Mouse (Mus musculus): ENCODE data around the gene Gm43720. TPM values are rescaled to one million over a fixed set of nuclear protein-coding genes. Genes with fewer than 3 reads are reported as not detected.
A peak's percentile ranks its signal among the peaks of the same experiment; 100 is the strongest.

Gene Gm43720
- polyA plus RNA-seq, 1 experiment from 2014 or later: 0.17 TPM

DNA sequence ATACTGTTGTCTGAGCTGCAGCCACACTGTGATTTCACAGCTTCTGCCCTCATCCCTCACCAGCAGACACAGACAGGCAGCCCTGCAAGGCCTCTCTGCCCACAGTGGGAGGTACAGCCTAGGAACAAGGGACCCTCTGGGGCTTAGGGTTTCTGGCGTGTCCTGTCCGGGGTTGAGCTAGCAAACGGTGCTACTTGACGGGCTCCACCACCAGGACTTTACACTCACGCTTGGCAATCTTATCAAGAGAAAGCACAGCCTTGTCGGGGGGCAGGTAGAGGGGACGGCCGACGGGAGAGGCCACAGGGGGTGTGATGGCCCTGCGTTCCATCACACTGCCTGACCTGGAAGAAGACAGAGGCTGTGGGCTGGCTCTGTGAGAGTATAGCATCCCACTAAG, 19.7 kb downstream of the Gm43720 start:
- no peak for ATAC-seq (ENCODE audit: insufficient read depth, low FRiP score, low read depth)
- no peak overlapping the region for H3K27ac ChIP-seq
- no peak overlapping the region for H3K4me3 ChIP-seq (replicated peaks)
- H3K9me3 ChIP-seq: no peaks in the 10 kb centered on the region
- H3K4me2 ChIP-seq: no peak overlapping the region
- no peak overlapping the region for H3K9ac ChIP-seq
- H3K27me3 ChIP-seq (replicated peaks): no peaks in the 10 kb centered on the region
- H3K4me1 ChIP-seq: peaks cover 27% of the 10 kb centered on the region
- H3K36me3 ChIP-seq: peaks cover 21% of the 10 kb centered on the region; the same call in 1 of the 2 replicates
- WGBS: 72% methylated on average over 10 of the region's 10 CpGs

DNA sequence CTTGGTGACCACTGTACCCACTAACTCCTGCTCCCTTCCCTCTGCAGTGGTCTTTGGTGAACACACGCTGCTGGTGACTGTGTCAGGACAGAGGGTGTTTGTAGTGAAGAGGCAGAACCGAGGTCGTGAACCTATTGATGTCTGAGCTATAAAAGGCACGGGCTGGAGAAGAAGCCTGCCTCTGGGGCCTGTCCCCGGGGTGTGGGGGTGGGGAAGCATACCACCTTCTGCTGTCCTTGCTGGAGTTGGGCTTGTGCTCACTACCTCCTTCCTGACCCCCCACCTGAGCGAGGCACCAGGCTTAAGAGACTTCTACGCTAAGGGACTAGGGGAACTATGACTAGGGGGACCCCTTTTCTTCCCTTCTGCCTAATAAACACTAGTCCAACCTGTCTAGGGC, 20.8 kb downstream of the Gm43720 start:
- 70% methylated on average over 7 of the region's 7 CpGs for WGBS
- Histone ChIP-seq H3K36me3 (peaks cover 21% of the 10 kb centered on the region; the same call in 1 of the 2 replicates), H3K9me3 (no peaks in the 10 kb centered on the region), H3K4me2 (no peak overlapping the region), H3K4me1 (peaks cover 28% of the 10 kb centered on the region), H3K9ac (no peak overlapping the region), H3K4me3 (replicated peaks) (no peak overlapping the region), H3K27me3 (replicated peaks) (no peaks in the 10 kb centered on the region), H3K27ac (no peak overlapping the region)
- ATAC-seq (ENCODE audit: insufficient read depth, low FRiP score, low read depth): no peak

DNA sequence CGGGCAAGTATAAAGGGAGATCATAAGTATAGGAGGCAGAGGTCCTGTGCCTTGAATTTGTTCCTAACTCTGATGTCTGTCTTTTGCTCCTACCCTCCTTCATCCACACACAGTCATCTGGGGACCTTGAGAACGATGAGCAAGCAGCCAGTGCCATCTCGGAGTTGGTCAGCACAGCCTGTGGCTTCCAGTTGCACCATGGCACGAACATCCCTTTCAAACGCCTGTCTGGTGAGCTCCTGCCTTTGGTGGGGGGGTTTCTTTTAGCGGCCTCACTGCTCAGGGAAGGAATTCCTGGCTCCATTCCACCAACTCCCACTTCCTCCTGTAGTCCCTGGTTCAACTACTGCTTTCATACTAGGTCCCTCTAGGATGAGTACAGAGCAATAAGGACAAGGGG, 21.2 kb downstream of the Gm43720 start:
- no peak overlapping the region for H3K4me3 ChIP-seq (replicated peaks)
- no peaks in the 10 kb centered on the region for H3K9me3 ChIP-seq
- no peak overlapping the region for H3K4me2 ChIP-seq
- H3K36me3 ChIP-seq: peaks cover 21% of the 10 kb centered on the region; the same call in 1 of the 2 replicates
- H3K27me3 ChIP-seq (replicated peaks): no peaks in the 10 kb centered on the region
- no peak for ATAC-seq (ENCODE audit: insufficient read depth, low FRiP score, low read depth)
- no peak overlapping the region for H3K27ac ChIP-seq
- H3K9ac ChIP-seq: no peak overlapping the region
- WGBS: 78% methylated on average over 6 of the region's 6 CpGs
- H3K4me1 ChIP-seq: peaks cover 28% of the 10 kb centered on the region

DNA sequence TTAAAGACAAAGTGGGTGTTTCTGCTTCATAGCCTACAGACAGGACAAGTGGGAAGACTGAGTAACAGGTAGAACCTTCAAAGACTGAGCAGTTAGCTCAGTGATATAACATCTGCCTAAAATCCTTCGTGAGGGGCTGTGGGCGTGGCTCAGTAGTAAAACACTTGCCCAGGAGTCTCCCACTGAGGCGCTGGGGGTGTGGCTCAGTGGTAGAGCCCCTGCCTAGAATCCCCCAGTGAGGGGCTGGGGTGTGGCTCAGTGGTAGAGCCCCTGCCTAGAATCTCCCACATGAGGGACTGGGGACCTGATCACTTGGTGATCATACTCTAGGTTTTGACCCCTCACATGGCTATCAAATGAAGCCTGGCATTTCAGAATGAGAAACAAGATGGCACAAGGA, 21.7 kb downstream of the Gm43720 start:
- Histone ChIP-seq H3K9me3 (no peaks in the 10 kb centered on the region), H3K4me3 (replicated peaks) (no peak overlapping the region), H3K27me3 (replicated peaks) (no peaks in the 10 kb centered on the region), H3K4me2 (no peak overlapping the region), H3K27ac (no peak overlapping the region), H3K4me1 (peaks cover 26% of the 10 kb centered on the region), H3K36me3 (peaks cover 21% of the 10 kb centered on the region; the same call in 1 of the 2 replicates), H3K9ac (no peak overlapping the region)
- WGBS: 73% methylated on average over 3 of the region's 3 CpGs
- ATAC-seq (ENCODE audit: insufficient read depth, low FRiP score, low read depth): no peak

DNA sequence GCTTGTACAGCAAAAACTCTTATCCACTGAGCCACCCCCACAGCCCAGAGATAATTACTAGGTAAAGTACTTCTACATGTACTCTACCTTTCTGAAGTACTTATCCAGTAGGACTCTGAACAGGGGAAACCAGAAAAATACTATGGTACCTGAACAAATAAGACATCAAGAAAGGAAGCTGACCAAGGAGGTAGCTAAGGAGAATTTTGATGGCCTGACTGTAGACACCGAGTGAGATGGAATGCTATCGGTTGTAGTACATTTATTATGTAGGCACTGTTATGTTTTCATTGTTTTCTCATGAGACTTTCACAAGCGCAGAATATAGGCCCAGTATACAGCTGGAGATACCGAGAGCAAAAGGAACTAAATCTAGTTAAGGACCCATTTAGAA, 22.2 kb downstream of the Gm43720 start:
- 90% methylated on average over 4 of the region's 4 CpGs for WGBS
- Histone ChIP-seq H3K27ac (no peak overlapping the region), H3K4me2 (no peak overlapping the region), H3K4me1 (peaks cover 21% of the 10 kb centered on the region), H3K27me3 (replicated peaks) (no peaks in the 10 kb centered on the region), H3K9ac (no peak overlapping the region), H3K4me3 (replicated peaks) (no peak overlapping the region), H3K36me3 (peaks cover 21% of the 10 kb centered on the region; the same call in 1 of the 2 replicates), H3K9me3 (no peaks in the 10 kb centered on the region)
- ATAC-seq (ENCODE audit: insufficient read depth, low FRiP score, low read depth): no peak

DNA sequence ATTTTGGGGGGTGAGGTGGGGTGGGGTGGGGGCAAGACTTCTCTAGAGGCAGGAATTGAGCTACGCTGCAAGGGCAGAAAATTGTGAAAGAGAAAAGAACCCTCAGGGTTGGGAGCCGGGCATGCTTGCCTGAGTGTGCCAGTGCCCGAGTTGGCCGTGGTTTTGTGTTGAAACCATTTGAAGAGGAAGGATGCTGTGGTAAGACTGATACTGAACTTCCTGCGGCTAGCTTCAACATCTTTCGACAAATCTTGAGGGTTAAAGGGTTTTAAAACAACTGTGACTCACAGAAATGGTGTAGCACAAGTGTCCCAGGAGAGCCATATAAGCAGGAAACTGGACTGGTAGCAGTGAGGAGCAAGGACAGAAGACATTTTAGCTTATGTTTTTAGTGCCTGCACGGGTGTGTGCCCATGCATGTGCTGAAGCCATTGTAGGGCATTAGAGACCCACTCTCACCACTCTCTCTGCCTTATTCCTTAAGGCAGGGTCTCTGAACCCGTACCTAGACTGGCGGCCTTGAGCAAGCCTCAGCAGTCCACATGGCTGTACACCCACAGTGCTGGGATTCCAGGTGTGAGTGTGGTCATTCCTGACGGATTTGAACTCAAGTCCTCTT, 22.7 kb downstream of the Gm43720 start:
- H3K4me3 ChIP-seq (replicated peaks): no peak overlapping the region
- WGBS: 81% methylated on average over 10 of the region's 10 CpGs
- no peaks in the 10 kb centered on the region for H3K27me3 ChIP-seq (replicated peaks)
- H3K9ac ChIP-seq: no peak overlapping the region
- peaks cover 16% of the 10 kb centered on the region for H3K4me1 ChIP-seq
- no peak overlapping the region for H3K4me2 ChIP-seq
- ATAC-seq (ENCODE audit: insufficient read depth, low FRiP score, low read depth): no peak
- H3K36me3 ChIP-seq: peaks cover 21% of the 10 kb centered on the region; the same call in 1 of the 2 replicates
- peak overlapping the region; percentile 36; the same call in 1 of the 2 replicates for H3K27ac ChIP-seq
- no peaks in the 10 kb centered on the region for H3K9me3 ChIP-seq

DNA sequence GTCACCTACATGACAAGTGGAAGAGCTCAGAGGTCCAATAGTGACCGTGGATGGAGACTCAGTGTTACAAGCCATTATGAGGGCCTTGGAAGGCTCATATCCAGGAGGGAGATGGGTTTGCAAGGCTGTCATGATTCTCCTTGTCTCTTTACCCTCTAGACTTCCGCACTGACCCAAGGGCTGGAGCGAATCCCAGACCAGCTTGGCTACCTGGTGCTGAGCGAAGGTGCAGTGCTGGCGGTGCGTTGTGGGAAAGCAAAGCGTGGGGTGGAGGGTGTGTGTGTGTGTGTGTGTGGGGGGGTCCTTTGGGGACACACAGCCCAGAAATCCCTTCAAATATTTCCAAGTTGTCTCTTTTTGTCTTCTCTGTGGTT, 23.7 kb downstream of the Gm43720 start:
- H3K27me3 ChIP-seq (replicated peaks): no peaks in the 10 kb centered on the region
- peaks cover 12% of the 10 kb centered on the region for H3K4me1 ChIP-seq
- H3K4me3 ChIP-seq (replicated peaks): peak overlapping the region; percentile 87
- peak overlapping the region; percentile 87 for H3K4me2 ChIP-seq
- no peak for ATAC-seq (ENCODE audit: insufficient read depth, low FRiP score, low read depth)
- H3K9me3 ChIP-seq: no peaks in the 10 kb centered on the region
- 16% methylated on average over 7 of the region's 7 CpGs for WGBS
- peaks cover 12% of the 10 kb centered on the region; the same call in 1 of the 2 replicates for H3K36me3 ChIP-seq
- H3K9ac ChIP-seq: peak overlapping the region; percentile 73
- peak overlapping the region; percentile 90 for H3K27ac ChIP-seq

DNA sequence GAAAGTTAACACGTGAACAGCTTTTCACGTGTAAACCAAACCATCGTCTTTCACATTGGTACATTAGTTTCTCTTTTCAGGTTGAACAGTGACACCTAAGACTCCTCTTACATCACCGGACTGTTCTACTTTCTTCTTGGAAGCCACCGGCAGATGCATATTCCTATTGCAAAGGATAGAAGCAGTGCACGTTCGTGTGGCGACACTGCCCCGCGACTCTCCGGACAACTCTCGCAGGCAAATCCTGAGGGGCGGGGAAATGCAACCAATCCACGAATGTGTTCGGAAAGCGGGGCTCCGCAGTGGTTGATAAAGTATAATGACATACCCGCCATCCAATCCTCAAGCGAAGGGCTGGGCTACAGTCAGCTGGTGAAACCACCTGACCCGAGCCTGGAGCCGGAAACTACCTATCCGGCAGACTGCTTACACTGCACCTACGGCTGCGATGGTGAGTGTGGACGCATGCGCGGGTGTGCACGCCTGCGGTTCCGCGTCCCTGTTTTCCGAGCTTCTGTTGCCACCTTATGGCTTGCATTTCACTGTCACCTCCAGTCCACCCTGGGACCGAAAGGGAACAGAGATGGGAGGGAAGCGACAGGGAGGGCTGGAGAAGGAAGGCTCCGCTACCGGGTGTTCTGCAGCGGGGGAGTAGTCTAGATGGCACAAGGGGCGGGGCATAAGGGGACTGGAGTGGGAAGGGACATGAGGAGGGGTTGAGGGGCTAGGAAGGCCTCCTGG, 24.2 kb downstream of the Gm43720 start, which contains the start of gene Lamtor4:
Gene Lamtor4, plus strand, starts transcription at position 130 of the 741 bp plus-strand sequence.
- no peaks in the 10 kb centered on the region for H3K27me3 ChIP-seq (replicated peaks)
- under 1% methylated on average over 38 of the region's 38 CpGs for WGBS
- no peaks in the 10 kb centered on the region for H3K9me3 ChIP-seq
- peaks cover 12% of the 10 kb centered on the region; the same call in 1 of the 2 replicates for H3K36me3 ChIP-seq
- peak within 1 kb of the TSS; percentile 87 for H3K4me3 ChIP-seq (replicated peaks)
- H3K4me1 ChIP-seq: peaks cover 12% of the 10 kb centered on the region
- H3K4me2 ChIP-seq: peak within 1 kb of the TSS; percentile 87
- peak within 1 kb of the TSS; percentile 73 for H3K9ac ChIP-seq
- ATAC-seq (ENCODE audit: insufficient read depth, low FRiP score, low read depth): peak; percentile 99
- peak within 1 kb of the TSS; percentile 90 for H3K27ac ChIP-seq

DNA sequence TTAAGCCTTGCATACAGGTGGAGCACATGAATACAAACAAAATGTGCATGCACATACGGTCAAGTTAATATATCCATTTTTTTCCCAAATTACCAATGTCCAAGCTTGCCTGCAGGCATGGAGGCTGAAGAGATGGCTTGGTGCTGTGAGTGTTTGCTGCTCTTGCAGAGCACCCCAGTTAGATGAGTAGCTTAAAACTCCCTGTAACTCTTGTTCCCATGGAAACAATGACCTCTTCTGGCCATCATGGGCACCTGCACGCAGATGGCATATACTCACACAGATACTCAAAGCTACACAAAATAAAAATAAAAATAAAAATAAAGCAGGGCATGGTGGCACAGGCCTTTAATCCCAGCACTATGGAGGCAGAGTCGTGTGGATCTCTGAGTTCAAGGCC, 26.7 kb downstream of the Gm43720 start:
- H3K4me2 ChIP-seq: no peak overlapping the region
- no peak overlapping the region for H3K9ac ChIP-seq
- H3K27ac ChIP-seq: no peak overlapping the region
- ATAC-seq (ENCODE audit: insufficient read depth, low FRiP score, low read depth): no peak
- H3K4me3 ChIP-seq (replicated peaks): no peak overlapping the region
- H3K36me3 ChIP-seq: no peaks in the 10 kb centered on the region
- 91% methylated on average over 3 of the region's 3 CpGs for WGBS
- H3K9me3 ChIP-seq: no peaks in the 10 kb centered on the region
- H3K27me3 ChIP-seq (replicated peaks): no peaks in the 10 kb centered on the region
- peaks cover 12% of the 10 kb centered on the region for H3K4me1 ChIP-seq

DNA sequence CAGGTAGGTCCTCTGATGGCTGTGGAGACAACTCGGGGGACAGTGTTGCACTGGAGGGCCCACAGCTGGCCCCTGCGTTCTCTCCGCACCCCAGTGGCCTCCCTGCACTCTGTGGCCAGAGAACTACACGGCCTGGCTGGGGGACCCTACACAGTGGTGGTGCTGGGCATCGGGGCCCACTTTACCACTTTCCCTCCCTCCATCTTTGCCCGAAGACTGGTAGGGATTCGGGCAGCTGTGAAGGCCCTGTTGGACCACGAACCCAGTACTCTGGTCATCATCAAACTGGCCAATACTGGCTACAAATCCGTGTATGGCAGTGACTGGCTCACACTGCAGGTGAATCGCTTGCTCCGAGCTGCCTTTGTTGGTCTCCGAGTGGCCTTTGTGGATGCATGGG, 28.6 kb downstream of the Gm43720 start:
- no peaks in the 10 kb centered on the region for H3K36me3 ChIP-seq
- WGBS: 82% methylated on average over 12 of the region's 12 CpGs
- ATAC-seq (ENCODE audit: insufficient read depth, low FRiP score, low read depth): no peak
- no peaks in the 10 kb centered on the region for H3K27me3 ChIP-seq (replicated peaks)
- H3K9me3 ChIP-seq: no peaks in the 10 kb centered on the region
- H3K4me1 ChIP-seq: peaks cover 7% of the 10 kb centered on the region
- no peak overlapping the region for H3K9ac ChIP-seq
- no peak overlapping the region for H3K27ac ChIP-seq
- H3K4me3 ChIP-seq (replicated peaks): no peak overlapping the region
- no peak overlapping the region for H3K4me2 ChIP-seq

DNA sequence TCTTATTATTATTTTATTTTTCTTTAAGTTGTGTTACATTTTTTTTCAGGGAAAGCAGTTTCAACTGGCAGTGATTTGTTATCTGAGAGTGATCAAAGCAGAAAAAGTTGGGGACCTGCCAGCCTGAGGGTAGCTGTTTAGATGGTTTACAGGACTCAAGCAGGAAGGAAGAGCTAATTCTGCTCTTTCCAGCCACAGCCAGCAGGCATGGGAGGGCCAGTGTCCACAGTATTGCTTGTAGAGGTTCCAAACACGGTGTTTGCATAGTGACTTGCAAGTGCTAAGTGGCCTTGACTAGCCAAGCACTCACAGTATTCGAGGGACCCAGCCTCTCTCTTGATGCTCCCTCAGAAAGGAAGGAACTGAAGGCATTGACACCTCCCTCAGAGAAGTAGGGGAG, 38.2 kb downstream of the Gm43720 start:
- H3K27me3 ChIP-seq (replicated peaks): no peaks in the 10 kb centered on the region
- H3K27ac ChIP-seq: no peak overlapping the region
- no peaks in the 10 kb centered on the region for H3K36me3 ChIP-seq
- no peaks in the 10 kb centered on the region for H3K4me1 ChIP-seq
- WGBS: 25% methylated on average over 2 of the region's 2 CpGs
- H3K4me2 ChIP-seq: no peak overlapping the region
- ATAC-seq (ENCODE audit: insufficient read depth, low FRiP score, low read depth): no peak
- no peak overlapping the region for H3K9ac ChIP-seq
- H3K4me3 ChIP-seq (replicated peaks): no peak overlapping the region
- H3K9me3 ChIP-seq: no peaks in the 10 kb centered on the region

DNA sequence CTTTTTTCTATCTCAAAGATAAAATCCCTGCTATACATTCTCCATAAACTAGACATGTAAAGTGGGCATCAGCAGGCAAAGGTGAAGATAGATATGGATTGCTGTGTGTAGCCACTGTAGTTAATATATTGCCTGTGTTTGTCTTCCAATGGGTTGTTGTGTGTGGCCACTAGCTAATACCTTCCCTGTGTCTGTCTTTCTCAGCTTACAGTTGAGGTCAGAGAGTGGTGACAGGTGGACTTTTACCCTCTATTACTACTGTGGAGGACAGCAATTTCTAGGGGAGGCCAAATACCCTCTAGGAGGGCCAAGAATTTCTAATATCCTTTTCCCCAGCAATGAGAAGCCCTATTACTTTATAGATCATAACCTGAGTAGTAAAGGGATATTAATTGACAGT, 45.5 kb downstream of the Gm43720 start:
- no peak overlapping the region for H3K9ac ChIP-seq
- ATAC-seq (ENCODE audit: insufficient read depth, low FRiP score, low read depth): no peak
- no peaks in the 10 kb centered on the region for H3K36me3 ChIP-seq
- H3K4me3 ChIP-seq (replicated peaks): no peak overlapping the region
- H3K27me3 ChIP-seq (replicated peaks): no peaks in the 10 kb centered on the region
- H3K4me2 ChIP-seq: no peak overlapping the region
- no peaks in the 10 kb centered on the region for H3K9me3 ChIP-seq
- H3K4me1 ChIP-seq: no peaks in the 10 kb centered on the region
- no peak overlapping the region for H3K27ac ChIP-seq

Data from stomach, embryonic 15.5 days (tissue).